Mouse (Mus musculus) kidney, embryonic 16.5 days (tissue): ENCODE results near the gene Mief2. TPM values are rescaled to one million over a fixed set of nuclear protein-coding genes. Genes with fewer than 3 reads are reported as not detected.
A peak's percentile ranks its signal among the peaks of the same experiment; 100 is the strongest.

Experiments
- ATAC-seq: fragments of 200-750 bp; cut with Nextera tagmentation; 2 replicates; pipeline ENCODE4 v1.8.0; 2017; ENCODE audit warnings: moderate TSS enrichment; ENCODE audit not compliant: low FRiP score, low TSS enrichment
- H3K27ac ChIP-seq: fragments of 300-500 bp; sonication (generic); 2 replicates; pipeline ENCODE4 v1.5.1; 2014; ENCODE audit warnings: low read length
- H3K27me3 ChIP-seq: fragments of 300-500 bp; sonication (generic); 2 replicates; pipeline ENCODE4 v1.6.1; 2014; ENCODE audit warnings: low read length, control low read depth, mixed read lengths; ENCODE audit not compliant: insufficient read depth
- H3K36me3 ChIP-seq: fragments of 300-500 bp; sonication (generic); 2 replicates; pipeline ENCODE4 v1.6.1; 2014; ENCODE audit warnings: low read length, control low read depth, mixed read lengths; ENCODE audit not compliant: insufficient read depth
- H3K4me1 ChIP-seq: fragments of 300-500 bp; sonication (generic); 2 replicates; pipeline ENCODE4 v1.6.1; 2014; ENCODE audit warnings: low read length, control low read depth, mixed read lengths; ENCODE audit not compliant: insufficient read depth
- H3K4me2 ChIP-seq: fragments of 300-500 bp; sonication (generic); replicated peaks from 2 replicates; pipeline ENCODE4 v1.6.1; 2014; ENCODE audit warnings: low read depth, low read length
- H3K4me3 ChIP-seq: fragments of 300-500 bp; sonication (generic); 2 replicates; pipeline ENCODE4 v1.5.1; 2014; ENCODE audit warnings: mild to moderate bottlenecking, low read length
- H3K9ac ChIP-seq: fragments of 300-500 bp; sonication (generic); replicated peaks from 2 replicates; pipeline ENCODE4 v1.6.1; 2014; ENCODE audit warnings: low read length
- H3K9me3 ChIP-seq: fragments of 300-500 bp; sonication (generic); 2 replicates; pipeline ENCODE4 v1.6.1; 2016; ENCODE audit warnings: low read length, control low read depth
- WGBS: fragments of 180-500 bp; shearing (Covaris S2); extraction: QIAGEN DNeasy Blood & Tissue Kit; methylation state at CpG from one replicate; pipeline ENCODE4 v1.1.7; 2014; 5-methylcytosine and 5-hydroxymethylcytosine counted together
- polyA plus RNA-seq: library from polyadenylated mRNA; unstranded; fragments of >200 nt; fragmentation: Nextera tagmentation; extraction: Ambion mirVana; gene quantifications from 2 replicates; pipeline ENCODE4 v1.2.1, GENCODE M21; 2015

The Mief2 gene
- polyA plus RNA-seq = 16.2 and 17.2 TPM in 2 replicates

GRCm38 (mm10) chr11:60728260-60728761 is at the start of gene Mief2:
Gene Mief2 (plus strand): TSS chr11:60728398.
- Histone ChIP-seq H3K4me3 (peak within 1 kb of the TSS; percentile 75), H3K9me3 (no peaks in the 10 kb centered on the region), H3K4me2 (peak within 1 kb of the TSS; percentile 79), H3K4me1 (peaks cover 21% of the 10 kb centered on the region), H3K27ac (peak within 1 kb of the TSS; percentile 87), H3K36me3 (peaks cover 30% of the 10 kb centered on the region), H3K9ac (peak within 1 kb of the TSS; percentile 90), H3K27me3 (no peaks in the 10 kb centered on the region)
- ATAC-seq = peak; percentile 94
- under 1% methylated on average over 44 of the region's 44 CpGs for WGBS

GRCm38 (mm10) chr11:60696165-60696564 is 32.0 kb upstream of the Mief2 start:
- Histone ChIP-seq H3K27ac (no peak overlapping the region), H3K27me3 (no peaks in the 10 kb centered on the region), H3K4me1 (peaks cover 17% of the 10 kb centered on the region), H3K4me2 (no peak overlapping the region), H3K9me3 (no peaks in the 10 kb centered on the region), H3K9ac (no peak overlapping the region), H3K36me3 (no peaks in the 10 kb centered on the region), H3K4me3 (no peak overlapping the region)
- 71% methylated on average over 1 of the region's 1 CpGs for WGBS
- no peak for ATAC-seq

DNA sequence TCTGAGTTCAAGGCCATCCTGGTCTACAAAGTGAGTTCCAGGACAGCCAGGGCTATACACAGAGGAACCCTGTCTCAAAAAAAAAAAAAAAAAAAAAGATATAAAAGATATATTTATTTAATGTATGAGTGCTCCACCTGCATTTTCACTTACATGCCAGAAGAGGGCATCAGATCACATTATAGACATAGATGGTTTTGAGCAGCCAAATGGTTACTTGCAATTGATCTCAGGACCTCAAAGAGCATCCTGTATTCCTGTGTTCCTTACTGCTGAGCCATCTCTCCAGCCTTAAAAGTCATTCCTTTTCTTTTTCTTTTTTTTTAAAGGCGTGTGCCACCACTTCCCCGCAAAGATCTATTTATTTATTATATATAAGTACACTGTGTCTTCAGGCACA is 30.6 kb upstream of the Mief2 start:
- H3K27me3 ChIP-seq = no peaks in the 10 kb centered on the region
- H3K9ac ChIP-seq = no peak overlapping the region
- no peak for ATAC-seq
- no peak overlapping the region for H3K4me2 ChIP-seq
- no peak overlapping the region for H3K27ac ChIP-seq
- WGBS = 81% methylated on average over 2 of the region's 2 CpGs
- peaks cover 26% of the 10 kb centered on the region for H3K4me1 ChIP-seq
- H3K9me3 ChIP-seq = no peaks in the 10 kb centered on the region
- H3K4me3 ChIP-seq = no peak overlapping the region
- H3K36me3 ChIP-seq = no peaks in the 10 kb centered on the region

DNA sequence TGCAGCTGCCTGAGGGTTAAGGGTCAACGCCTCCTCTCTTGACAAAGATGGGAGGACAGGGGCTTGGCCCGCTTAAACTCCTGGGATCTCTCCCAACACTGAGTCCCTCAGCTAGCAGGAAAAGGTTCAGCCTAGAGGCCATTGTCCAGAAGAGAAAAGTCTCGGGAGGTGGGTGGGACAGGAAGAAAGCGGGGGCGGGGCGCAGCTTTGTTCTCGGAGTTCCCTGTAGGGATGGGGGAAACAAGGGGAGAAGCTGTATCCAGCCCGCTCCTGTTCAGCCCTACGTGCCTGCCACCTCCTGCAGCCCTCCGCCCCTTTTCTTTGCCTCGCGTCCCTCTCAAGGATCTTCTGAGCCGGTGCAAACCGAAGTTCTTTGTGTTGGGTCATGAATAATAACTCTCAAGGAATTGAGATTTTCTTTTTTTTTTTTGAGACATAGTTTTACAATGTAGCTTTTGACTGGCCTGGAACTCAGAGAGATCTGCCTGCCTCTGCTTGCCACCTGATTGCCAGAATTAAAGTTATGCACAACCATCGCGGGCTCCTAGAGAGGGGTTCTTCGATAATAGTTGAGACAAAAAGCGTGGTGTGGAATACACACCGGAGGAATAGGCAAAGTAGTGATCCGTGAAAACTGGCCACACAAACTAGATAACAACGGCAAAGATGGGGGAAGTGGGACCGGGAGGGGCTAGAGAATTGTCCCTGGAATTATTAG is 29.2 kb upstream of the Mief2 start:
- Histone ChIP-seq H3K4me3 (peak overlapping the region; percentile 91), H3K4me2 (peak overlapping the region; percentile 83), H3K36me3 (no peaks in the 10 kb centered on the region), H3K9me3 (no peaks in the 10 kb centered on the region), H3K9ac (peak overlapping the region; percentile 91), H3K27me3 (no peaks in the 10 kb centered on the region), H3K27ac (peak overlapping the region; percentile 93), H3K4me1 (peaks cover 26% of the 10 kb centered on the region)
- ATAC-seq = peak; percentile 75
- 2% methylated on average over 22 of the region's 22 CpGs for WGBS

DNA sequence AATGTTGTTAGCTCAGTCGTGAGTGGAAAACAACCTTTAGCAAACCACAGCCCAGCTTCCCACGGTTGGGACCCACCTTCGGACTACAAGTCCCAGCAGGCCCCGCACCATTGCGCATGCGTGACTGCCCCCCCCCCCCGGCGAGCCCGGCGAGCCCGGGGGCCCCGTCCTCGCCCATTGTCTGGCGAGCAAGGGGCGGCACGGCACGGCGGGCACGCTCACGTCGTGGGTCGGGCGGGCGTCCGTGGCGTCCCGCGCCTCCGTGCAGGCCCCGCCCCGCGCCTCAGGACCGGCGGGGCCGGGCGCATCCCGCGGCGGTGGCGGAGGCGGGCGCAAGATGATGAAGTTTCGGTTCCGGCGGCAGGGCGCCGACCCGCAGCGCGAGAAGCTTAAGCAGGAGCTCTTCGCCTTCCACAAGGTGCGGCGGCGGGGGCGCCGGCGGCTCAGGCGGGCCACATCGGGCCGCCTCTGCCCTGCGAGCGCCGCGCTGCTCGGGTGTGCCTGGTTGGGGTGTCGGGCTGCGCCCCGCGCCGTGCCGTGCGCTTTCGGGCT is 28.6 kb upstream of the Mief2 start, which contains the start of gene Llgl1:
TSS of gene Llgl1 (plus strand) at position 200 of the 552 bp plus-strand sequence.
- peak within 1 kb of the TSS; percentile 83 for H3K4me2 ChIP-seq
- peak within 1 kb of the TSS; percentile 91 for H3K4me3 ChIP-seq
- peak within 1 kb of the TSS; percentile 91 for H3K9ac ChIP-seq
- H3K4me1 ChIP-seq = peaks cover 26% of the 10 kb centered on the region
- H3K27me3 ChIP-seq = no peaks in the 10 kb centered on the region
- H3K27ac ChIP-seq = peak within 1 kb of the TSS; percentile 93
- no peaks in the 10 kb centered on the region for H3K9me3 ChIP-seq
- 0% methylated on average over 62 of the region's 73 CpGs for WGBS
- ATAC-seq = peak; percentile 90
- H3K36me3 ChIP-seq = peaks cover 1% of the 10 kb centered on the region

DNA sequence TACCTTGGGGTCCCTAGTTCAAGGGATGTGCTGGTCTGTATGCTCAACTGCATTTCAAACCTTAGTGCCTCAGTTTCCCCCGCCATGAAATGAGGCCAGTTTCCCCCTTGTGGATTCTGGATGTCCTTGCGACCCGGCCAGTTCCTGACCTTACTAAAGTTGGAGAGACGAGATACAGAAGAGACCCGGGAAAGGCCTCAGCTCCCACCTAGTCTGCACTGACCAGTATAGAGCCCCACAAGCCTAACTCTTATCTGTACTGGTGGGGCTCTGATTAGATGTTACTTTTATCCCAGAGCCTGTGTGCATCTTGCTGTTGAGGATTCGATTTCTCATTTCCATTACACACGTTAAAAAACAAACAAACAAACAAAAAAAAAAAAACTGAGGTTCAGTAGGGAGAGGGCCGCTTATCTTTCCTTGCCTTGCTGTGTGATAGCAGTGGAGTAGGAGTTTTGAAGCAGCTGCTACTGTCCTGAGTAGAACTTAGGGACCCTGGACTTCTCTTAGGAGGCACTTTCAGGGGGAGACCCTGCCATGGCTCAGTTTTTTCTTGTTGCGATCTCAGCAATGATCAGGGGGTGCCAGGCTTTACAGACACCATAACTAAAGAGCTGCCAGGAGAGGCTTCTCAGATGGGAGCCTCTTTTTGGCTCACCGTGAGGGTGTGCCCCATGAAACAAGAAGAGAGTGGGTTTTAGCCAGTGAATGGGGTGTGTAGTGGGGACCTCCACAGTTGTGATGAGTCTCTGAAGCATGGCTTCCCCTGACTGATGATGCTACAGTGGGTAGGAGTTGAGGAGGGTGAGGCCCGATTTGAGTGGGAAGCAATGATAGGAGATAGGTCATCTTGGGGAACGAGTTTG is 27.6 kb upstream of the Mief2 start:
- H3K9me3 ChIP-seq = no peaks in the 10 kb centered on the region
- H3K27ac ChIP-seq = peak overlapping the region; percentile 82; the same call in 1 of the 2 replicates
- H3K27me3 ChIP-seq = no peaks in the 10 kb centered on the region
- H3K36me3 ChIP-seq = peaks cover 4% of the 10 kb centered on the region
- 28% methylated on average over 12 of the region's 12 CpGs for WGBS
- H3K4me2 ChIP-seq = peak overlapping the region; percentile 83
- peak overlapping the region; percentile 91 for H3K4me3 ChIP-seq
- peaks cover 26% of the 10 kb centered on the region for H3K4me1 ChIP-seq
- ATAC-seq = no peak; the same call in 1 of the 2 replicates
- peak overlapping the region; percentile 91 for H3K9ac ChIP-seq

- no peaks in the 10 kb centered on the region for H3K9me3 ChIP-seq
- H3K27ac ChIP-seq = no peak overlapping the region
- WGBS = 78% methylated on average over 2 of the region's 4 CpGs
- H3K36me3 ChIP-seq = peaks cover 13% of the 10 kb centered on the region
- no peak for ATAC-seq
- peaks cover 26% of the 10 kb centered on the region for H3K4me1 ChIP-seq
- H3K27me3 ChIP-seq = no peaks in the 10 kb centered on the region
- no peak overlapping the region for H3K9ac ChIP-seq
- 0 out of 2 replicates have a peak overlapping the region, but pooled peaks have one; percentile 14 for H3K4me2 ChIP-seq
- no peak overlapping the region for H3K4me3 ChIP-seq
These were observed 26.6 kb upstream of the Mief2 start for GRCm38 (mm10) chr11:60701611-60702010.

DNA sequence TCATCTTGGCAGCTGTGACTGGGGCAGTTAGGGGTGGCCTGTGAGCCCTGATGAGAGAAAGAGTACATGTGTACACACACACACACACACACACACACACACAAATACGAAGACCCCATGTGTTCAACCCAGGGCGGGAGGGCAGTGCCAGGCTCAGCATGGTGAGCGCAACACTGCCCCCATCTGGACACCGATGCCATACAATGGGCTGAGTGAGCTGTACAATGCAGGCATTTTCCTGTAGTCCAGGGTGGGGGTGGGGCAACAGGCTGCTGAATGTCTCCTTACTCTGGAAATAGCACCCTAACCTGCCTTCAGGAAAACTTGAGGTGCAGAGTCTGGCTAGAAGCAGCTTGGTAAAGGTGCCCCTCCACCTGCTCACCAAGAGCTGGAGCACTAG is 25.1 kb upstream of the Mief2 start:
- Histone ChIP-seq H3K36me3 (peaks cover 27% of the 10 kb centered on the region), H3K27me3 (no peaks in the 10 kb centered on the region), H3K27ac (no peak overlapping the region), H3K4me2 (no peak overlapping the region), H3K9me3 (no peaks in the 10 kb centered on the region), H3K4me1 (peaks cover 32% of the 10 kb centered on the region), H3K4me3 (no peak overlapping the region), H3K9ac (no peak overlapping the region)
- ATAC-seq = no peak
- WGBS = 40% methylated on average over 4 of the region's 4 CpGs

DNA sequence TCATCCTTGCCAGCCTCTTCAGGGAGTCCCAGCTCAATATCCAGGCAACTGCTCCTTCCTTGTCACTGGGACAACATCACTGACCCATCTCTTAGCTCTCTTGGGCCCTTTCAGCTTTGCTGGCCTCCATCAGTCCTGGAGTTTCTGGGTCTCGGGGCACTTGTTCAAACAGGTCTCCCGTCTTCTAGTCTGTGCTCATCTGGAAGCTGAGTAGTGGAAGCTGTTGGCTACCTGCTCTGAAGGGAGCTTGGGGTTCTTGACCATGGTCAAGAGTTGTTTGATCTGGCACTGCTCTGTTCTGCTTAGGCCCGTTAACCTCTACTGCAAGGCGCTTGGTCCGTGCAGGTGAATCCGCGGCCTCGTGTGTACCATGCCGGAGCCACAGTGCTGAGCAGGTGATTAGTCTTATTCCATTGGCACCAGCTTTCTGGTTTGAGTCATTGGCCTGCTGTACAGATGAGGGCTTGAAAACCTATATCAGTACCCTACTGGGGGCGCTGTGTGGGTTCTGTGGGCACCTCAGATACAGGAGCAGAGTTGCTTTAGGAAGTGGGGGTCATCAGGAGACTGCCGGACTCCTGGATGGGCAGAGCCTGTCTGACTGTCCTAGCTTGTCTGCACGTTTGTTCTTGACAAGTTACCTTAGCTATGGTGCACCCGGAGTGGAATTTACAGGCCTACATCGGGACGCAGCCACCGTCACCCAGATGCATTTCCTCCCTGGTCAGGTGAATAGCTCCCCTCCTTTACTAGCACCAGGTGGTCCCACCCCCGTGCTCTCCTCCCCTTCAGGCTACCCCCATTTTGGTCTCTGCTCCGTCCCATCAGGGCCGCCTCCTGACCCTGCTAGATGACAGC is 23.9 kb upstream of the Mief2 start:
- Histone ChIP-seq H3K9ac (no peak overlapping the region), H3K36me3 (peaks cover 38% of the 10 kb centered on the region), H3K27ac (no peak overlapping the region), H3K4me3 (no peak overlapping the region), H3K4me1 (peaks cover 22% of the 10 kb centered on the region), H3K27me3 (no peaks in the 10 kb centered on the region), H3K9me3 (no peaks in the 10 kb centered on the region), H3K4me2 (no peak overlapping the region)
- ATAC-seq = no peak
- WGBS = 90% methylated on average over 19 of the region's 19 CpGs
